Mouse (Mus musculus) spleen, adult 12 weeks (tissue): ENCODE measurements around the gene Ppfibp2.

Source experiments
- DNase-seq: peaks from one replicate; pipeline ENCODE4 v3.0.0; 2022; ENCODE audit warnings: low spot score

The Ppfibp2 gene

GRCm38 (mm10) chr7:107594857-107595402 is at the start of gene Ppfibp2:
Ppfibp2 (plus strand) TSS chr7:107595207.
- peak; percentile 74 for DNase-seq

- no peak for DNase-seq
These were observed 47.1 kb upstream of the Ppfibp2 start for GRCm38 (mm10) chr7:107547872-107548271.

DNA sequence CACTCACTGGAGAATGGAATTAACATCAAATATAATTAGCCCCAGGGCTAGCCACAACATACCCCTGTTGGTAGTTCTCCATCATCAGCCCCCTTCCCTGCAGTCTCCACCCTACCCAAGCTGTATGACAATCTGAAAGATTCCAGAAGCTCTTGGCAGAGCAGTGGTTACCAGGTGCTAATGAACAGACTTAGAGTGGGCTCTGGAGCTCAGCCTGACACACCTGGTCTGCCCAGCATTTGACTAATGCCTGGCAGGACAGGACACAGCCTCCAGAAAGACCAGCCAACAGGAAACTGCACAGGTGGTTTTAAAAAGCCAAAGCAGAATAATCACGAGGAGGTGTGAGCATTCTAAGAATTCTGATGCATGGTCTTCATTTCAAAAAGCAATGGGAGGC is 41.5 kb upstream of the Ppfibp2 start:
- no peak for DNase-seq

GRCm38 (mm10) chr7:107555906-107556305 is 39.1 kb upstream of the Ppfibp2 start:
- DNase-seq: no peak

DNA sequence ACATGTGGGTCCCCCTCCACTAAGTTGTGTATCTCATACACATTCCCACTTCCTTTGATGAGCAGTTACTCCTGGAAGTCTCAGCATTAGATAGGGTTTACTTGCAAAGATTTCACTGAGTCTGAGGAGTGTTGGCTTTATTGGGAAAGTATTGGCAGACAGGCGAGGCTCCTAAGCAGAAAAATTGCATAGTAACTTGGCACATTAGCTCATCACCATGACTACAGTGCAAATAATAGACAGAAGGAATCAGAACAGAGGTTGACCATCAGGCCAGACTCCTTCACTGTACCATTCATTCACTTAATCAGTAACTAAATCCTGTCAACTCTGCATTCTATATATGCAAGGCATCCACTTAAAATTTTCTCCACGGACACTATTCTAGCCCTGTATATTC is 34.3 kb upstream of the Ppfibp2 start:
- DNase-seq: no peak

- no peak for DNase-seq
These were observed 33.4 kb upstream of the Ppfibp2 start for GRCm38 (mm10) chr7:107561584-107561983.

- DNase-seq: no peak
These were observed 31.3 kb upstream of the Ppfibp2 start for GRCm38 (mm10) chr7:107563727-107564126.

DNA sequence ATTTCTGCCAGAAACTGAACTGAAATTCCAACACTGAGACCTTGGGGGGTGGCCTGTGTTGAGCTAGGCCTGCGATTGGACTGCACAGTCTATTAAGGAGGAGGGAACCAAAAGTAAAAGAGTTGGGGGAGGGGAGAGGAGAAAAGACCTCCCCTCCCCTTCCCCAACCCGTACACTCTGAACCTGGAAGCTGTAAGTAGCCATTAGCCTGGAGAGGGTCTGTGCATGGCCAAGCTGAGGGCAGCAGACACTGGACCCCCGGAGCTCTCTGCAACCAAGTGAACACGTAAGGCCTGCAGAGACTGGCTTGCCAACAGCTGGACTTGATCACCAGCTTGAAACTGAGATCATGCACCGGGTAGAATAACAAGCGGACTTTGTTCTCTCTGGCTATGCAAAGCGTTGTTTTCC is 27.7 kb upstream of the Ppfibp2 start, which contains the start of gene Olfml1:
TSS of gene Olfml1 (plus strand) at position 186 of the 411 bp plus-strand sequence.
- DNase-seq: no peak

GRCm38 (mm10) chr7:107567674-107568073 is 27.3 kb upstream of the Ppfibp2 start:
- no peak for DNase-seq

DNA sequence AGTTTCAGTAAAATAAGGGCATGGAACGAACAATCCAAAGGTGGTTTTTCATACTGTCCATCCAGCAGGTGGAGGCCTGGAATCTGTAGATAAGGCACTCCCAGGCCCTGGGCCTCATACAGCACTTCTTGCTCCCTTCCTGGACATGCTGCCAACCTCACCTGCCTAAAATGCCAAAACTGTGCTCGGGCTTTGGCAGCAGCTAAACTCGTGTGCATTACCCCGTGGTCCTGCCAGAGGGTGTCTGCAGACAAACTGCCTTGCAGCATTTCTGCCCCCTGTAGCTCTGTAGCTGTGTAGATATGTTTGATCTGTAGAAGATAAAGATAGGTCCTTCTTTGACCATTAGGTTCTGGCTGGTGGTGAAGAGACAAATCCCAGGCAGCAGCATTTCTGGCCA is 26.0 kb upstream of the Ppfibp2 start:
- DNase-seq: no peak

DNA sequence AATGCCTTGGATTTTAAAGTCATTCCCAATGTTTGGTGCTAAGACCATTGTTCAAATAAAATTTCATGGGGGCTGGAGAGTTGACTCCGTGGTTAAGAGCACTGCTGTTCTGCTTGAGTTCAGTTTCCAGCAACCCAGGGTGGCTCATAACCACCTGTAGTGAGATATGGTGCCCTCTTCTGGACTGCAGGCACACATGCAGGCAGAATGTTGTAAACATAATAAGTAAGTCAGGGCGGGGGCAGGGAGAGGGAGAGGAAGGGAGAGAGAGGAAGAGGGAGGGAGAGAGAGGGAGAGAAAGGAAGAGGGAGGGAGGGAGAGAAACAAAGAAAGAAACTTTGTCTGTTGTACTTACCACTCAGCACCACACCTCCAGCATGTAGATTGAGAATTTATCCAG is 21.2 kb upstream of the Ppfibp2 start:
- no peak for DNase-seq

DNA sequence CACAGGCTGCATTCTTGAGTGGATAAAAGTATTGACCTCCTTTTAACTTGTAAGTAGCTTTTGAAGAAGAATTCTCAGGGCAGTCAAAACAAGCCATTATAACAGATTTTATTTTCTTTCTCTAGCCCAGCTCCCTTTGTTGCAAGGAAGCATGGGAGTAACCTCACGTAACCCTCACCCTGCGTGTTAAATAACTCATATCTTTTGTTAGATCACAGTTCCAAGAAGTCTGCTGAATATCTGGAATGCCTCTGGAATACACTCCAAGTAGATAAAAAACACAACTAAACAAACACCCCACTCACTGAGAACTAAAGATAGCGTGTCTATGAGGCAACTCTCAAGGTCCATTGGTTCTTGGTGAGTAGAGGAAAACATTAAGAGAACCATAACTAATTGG is 20.7 kb upstream of the Ppfibp2 start:
- no peak for DNase-seq

- DNase-seq: no peak
These were observed 2.4 kb upstream of the Ppfibp2 start for GRCm38 (mm10) chr7:107592641-107593040.

DNA sequence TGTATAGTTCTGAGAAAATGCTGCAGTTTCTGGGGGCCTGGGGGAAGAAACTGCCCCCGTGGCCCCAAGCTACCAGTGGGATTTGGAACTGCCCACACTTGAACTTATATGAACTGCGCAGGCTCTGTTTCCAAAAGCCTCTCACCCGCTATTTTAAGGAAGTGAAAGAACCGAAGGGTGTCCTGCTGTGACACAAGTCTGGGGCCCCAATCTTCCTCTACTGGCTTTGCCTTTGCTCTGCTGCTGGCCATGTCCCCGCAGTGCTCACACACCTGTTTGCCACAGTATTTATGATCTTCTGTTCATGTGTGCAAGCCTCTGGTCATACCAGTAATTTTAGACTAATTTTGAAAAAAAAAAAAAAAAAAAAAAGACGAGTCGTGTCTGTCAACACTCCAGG is 1.1 kb upstream of the Ppfibp2 start:
- DNase-seq: peak; percentile 5

- DNase-seq: peak; percentile 25
These were observed 616 bp upstream of the Ppfibp2 start for GRCm38 (mm10) chr7:107594325-107594856.

DNA sequence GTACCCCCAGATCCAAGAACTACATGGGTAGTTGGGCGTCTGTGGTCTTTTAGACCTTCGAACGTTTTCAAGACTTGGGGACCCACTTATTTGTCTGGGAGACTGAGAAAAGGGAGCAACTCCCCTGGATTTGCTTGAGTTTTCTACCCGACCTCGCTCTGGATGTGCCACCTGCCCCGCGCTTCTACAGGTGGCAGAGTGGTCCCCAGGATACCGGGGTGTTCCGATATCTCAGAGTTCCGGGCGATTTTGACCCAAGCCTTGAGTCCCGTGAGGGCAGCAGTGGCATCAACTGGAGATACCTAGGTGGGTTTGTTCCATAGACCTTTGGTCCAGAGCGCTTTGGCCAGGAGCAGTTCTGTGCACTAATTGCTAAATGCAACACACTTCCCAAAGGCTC is 419 bp downstream of the Ppfibp2 start:
- no peak for DNase-seq

DNA sequence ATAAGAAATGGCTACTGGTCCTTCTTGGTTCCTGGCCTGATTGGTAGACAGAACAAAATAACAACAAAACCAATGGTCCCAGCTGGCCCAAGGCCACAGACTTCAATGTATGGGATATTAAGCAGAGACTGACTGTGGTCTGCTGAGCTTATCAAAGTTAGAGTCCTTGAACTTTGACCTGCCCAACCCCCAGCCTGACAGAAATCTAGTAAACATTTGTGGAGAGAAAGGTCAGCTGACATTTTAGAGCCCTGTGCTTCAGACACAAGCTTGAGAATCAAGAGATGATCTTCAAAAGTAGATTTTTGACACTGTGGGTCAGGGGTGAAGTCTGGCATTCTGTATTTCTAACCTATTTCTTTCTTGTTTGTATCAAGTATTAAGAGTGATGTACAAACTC is 1.7 kb downstream of the Ppfibp2 start:
- DNase-seq: no peak

DNA sequence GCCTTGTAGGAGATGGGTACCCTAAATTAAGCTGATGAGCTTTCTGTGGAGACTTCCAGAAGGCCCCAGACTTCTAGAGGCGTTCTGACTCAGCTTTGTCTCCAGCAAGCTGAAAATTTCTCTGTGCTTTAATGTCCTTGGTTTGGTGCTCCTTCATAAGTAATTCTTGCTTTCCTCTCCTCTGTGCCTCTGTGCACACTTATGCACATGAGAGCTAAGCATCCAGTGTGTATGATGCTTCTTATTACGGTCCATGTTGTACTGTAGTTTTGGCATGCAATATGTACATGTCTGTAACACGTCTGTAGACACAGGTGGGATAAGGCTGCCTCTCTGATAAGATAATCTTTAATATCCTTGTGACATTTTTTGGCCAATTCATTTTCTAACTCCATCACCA is 2.9 kb downstream of the Ppfibp2 start:
- DNase-seq: no peak

DNA sequence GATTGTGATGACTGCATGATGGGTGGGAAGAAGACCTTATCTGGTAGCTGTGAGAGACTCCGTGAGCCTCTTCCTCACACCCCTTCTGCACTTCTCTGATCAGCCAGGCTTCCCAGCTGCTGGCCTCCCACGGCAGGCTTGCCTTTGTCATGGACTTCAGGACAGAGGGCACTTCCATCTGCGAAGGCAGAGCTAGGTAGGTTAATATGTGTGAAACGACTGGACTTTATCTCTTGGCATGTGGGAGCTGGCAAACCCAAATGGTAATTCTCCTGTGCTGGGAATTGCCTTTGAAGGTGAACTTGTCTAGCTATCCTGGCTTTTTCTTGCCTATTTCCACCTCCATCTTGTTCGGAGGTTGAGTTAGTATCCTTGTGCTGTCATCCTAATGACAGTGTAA is 5.6 kb downstream of the Ppfibp2 start:
- DNase-seq: no peak

- no peak for DNase-seq
These were observed 7.5 kb downstream of the Ppfibp2 start for GRCm38 (mm10) chr7:107602505-107602904.

- DNase-seq: no peak
These were observed 7.9 kb downstream of the Ppfibp2 start for GRCm38 (mm10) chr7:107602913-107603312.

- DNase-seq: no peak
These were observed 12.8 kb downstream of the Ppfibp2 start for GRCm38 (mm10) chr7:107607766-107608165.

- no peak for DNase-seq
These were observed 14.7 kb downstream of the Ppfibp2 start for GRCm38 (mm10) chr7:107609622-107610255.

- DNase-seq: no peak
These were observed 15.9 kb downstream of the Ppfibp2 start for GRCm38 (mm10) chr7:107610880-107611279.
